Mouse (Mus musculus) layer of hippocampus, adult 9-11 months (tissue): ENCODE results near the gene Tex13b.
"Not testable (repeated sequence)": the region's sequence is repeated elsewhere in the genome, so short reads cannot be mapped to it uniquely, and the experiment has no call there.

Experiments used
- DNase-seq: peaks from one replicate; pipeline ENCODE4 v3.0.0; 2022

Gene Tex13b

DNA sequence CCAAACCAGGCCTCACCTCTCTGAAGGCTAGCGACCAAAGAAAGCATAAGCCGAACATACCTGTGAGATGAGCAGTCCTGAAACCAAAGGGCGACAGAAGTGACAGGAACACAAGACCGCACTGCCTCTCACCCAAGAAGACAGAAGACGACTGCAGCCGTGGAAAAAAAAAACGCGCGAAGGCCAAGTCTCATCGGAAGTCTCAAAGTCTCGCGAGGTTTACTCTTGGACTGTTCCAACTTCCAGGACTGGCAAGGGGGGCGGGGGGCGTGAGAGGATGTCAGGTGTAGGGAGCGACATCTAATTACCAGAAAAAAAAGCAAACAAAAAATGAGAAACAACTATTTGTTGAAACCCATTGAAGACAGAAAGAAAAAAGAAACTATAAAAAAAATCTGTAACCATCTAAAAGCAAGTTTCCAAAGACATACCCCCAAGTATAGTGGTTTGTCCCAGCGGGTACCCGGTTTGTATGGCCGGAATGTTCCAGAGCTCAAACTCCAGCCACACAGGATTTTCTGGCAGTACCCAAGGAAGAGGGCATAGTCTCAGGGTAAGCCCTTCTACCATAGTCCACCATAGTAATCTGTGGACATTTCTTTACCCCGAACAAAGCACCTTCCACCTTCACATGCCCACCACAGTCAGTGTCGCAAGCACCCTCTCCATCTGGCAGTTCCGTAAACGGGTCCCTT, at the start of gene Tex13b:
Tex13b (minus strand) TSS at position 122 of the 695 bp plus-strand sequence.
- DNase-seq, result no peak

DNA sequence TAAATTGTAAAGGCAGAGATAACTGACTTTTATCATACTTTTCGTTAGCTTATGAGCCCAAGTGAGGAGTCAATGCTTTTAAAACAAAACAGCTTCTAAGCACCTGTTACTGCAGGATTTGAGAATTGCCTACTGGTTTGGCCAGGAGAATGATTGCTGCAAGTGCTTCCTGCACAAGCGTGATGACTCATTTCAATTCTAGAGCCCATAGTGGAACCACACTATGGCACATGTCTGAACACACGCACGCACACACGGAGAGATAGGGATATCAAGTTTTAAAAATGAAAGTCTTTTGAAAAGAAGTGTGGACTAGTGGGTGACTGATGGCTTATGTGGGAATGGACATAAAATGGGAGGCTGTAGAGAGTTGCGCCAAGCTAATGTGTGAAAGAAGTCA, 49.5 kb upstream of the Tex13b start:
- DNase-seq, result no peak

DNA sequence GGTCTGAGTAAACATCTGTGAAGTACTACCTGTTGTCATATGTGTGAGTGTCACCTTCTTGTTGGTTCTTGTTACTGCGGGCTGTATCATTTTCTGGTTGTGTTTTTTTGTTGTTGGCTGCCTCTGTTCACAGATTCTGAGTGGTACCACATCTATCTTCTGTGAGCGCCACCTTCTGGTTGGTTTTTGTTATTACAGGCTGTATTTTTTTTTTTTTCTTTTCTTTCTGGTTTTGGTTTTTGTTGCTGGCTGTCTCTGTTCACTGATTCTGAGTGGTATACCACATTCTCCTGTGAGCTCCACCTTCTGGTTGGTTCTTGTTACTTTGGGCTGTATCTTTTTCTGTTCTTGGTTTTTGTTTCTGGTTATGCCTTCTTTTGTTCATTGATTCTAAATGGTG, 44.2 kb upstream of the Tex13b start:
- no peak for DNase-seq

DNA sequence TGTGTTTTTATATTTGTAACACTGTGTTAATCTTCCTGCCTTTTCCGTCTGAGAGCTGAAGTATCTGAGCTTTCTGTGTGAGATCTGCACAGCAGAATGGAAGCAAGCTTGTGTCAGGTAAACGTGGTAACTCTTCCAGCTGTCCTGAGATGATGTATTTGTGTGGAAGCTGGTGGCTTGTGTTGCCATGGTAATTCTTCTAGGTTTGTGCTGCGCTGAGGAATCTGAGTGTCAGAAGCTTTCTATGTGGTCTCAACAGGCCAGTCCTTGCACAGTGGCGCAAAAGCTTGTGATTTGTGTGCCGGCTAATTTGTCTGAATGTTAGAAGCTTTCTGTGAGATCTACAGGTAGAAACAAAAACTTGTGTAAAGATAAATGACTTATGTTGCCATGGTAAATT, 43.8 kb upstream of the Tex13b start:
- not testable (repeated sequence) for DNase-seq

DNA sequence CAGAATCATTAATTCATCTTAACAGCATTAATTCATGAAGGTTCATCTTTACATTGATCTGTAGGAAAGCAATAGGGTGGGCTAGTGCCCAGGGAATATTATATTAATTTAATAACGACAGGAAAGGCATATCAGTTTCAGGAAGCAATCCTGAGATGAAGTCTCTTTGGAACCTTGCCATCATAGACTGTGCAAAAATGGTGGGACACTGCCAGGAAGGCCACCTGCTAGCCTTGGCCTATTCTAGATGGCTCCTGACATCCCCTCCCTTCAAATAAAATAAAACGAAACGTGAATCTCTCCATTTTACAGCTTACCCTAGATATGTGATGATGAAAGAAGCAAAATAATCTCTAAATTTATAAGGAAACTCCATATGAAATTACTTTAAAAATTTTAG, 41.3 kb upstream of the Tex13b start:
- no peak for DNase-seq

GRCm38 (mm10) chrX:140845401-140845800, 32.2 kb upstream of the Tex13b start:
- DNase-seq, result not testable (repeated sequence)

DNA sequence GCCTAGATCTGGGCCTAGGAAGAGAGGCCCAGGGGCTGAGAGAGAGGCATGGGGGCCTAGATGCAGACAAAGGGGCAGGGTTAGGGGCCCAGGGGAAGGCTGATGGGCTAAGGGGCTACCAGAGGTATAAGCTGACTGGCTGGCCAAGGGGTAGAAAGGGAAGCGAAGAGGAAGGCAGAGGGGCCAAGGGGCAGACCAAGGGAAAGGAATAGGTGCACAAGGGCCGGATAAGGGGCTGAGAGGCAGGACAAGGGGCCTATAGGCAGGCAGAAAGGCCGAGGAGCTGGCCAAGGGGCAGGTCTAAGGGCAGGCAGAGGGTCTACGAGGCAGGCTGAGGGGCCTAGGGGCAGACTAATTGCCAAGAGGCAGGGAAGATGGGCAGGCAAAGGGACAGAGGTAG, 26.7 kb upstream of the Tex13b start:
- DNase-seq, result no peak

DNA sequence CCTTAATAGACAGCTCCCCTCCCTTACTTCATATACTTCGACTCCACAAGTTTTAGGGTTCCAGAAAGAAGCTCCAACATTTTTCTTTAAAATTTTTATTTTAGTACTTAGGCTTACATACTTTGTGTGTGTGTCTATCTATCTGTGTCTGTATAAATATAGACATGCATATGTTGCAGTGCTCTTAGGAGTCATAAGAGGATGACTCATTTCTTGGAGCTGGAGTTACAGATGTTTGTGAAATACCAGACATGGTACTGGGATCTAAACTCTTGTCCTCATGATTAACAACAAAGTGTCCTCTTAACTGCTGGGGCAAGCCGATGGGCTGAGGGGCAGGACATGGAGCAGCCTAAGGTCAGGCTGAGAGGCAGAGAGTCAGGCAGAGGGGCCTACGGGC, 24.8 kb upstream of the Tex13b start:
- no peak for DNase-seq

DNA sequence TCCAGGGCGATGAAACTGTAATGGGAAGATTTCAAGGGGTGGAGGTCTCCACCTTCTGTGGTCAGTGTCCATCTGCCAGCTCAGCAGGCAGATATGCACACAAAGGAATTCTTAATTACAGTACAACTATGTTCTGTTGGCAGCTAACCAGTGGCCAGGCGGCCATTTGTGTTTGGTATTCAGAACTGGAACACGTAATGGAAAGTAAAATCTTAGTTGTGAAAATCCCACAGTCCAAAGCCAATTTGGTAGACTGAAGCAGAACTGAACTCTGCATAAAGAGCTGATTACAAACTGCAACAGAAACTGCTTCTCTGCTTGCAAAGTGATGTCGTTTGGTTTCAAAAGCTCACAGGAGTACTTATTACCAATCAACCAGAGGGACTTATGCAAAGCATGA, 18.5 kb upstream of the Tex13b start:
- no peak for DNase-seq

DNA sequence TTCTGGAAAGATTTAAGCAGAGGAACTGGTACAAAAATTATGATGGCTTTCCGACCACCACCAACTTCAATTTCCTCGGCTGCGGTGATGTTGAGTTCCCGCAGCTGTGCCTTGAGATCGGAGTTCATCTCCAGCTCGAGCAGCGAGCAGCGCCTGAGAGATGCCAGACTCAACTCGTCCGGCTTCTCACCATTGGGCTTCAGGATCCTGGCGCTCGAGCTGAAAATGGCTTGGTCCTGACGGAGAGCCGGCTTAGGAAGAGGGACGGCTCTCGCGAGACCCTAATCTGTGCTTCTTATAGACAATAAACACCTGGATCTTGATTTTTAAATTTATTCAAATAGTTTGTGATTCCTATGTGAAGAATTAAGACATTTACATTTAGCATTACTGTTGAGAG, 9.1 kb upstream of the Tex13b start:
- DNase-seq, result no peak

- no peak for DNase-seq
Measured at GRCm38 (mm10) chrX:140805340-140805739, 7.9 kb downstream of the Tex13b start.

DNA sequence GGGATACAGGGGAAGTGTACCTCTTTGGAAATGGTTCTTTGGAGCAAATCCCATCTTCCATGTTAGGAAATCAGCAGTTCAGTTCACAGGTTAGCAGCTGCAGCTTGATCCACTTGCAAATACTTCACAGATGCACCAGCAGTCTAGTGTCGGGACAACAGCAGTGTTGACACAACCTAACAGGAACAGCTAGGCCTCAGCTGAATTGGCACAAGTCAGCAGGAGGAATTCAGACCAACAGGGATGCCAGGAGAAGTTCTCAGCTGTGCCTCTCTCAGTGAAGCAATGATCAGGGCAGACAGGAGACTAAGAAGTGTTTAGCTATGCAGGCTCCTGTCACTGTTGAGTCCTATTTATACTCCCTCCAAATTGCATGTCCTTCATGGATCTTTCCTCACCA, 43.4 kb downstream of the Tex13b start:
- peak; percentile 2 for DNase-seq
